Mouse (Mus musculus) CH12.LX (cell line): ENCODE measurements around the gene Keap1. TPM values are rescaled to one million over a fixed set of nuclear protein-coding genes. Genes with fewer than 3 reads are reported as not detected.

Experiments
- DNase-seq: peaks from one replicate; pipeline ENCODE4 v3.0.0-alpha.2; 2013; ENCODE audit errors: extremely low read depth
- H3K27ac ChIP-seq: 2 replicates; pipeline ENCODE4 v1.5.1; 2012; ENCODE audit warnings: low read depth, mild to moderate bottlenecking, control low read depth, moderate library complexity; ENCODE audit not compliant: insufficient read depth
- H3K27me3 ChIP-seq: replicated peaks from 2 replicates; pipeline ENCODE3; 2012; ENCODE audit warnings: inconsistent platforms
- H3K36me3 ChIP-seq, 2 experiments: replicated peaks in 1 of 2; 2 replicates each; pipeline versions ENCODE3 to v1.6.1; 2012; ENCODE audit warnings: inconsistent platforms in 1 of 2, low read length in 1 of 2, mild to moderate bottlenecking in 1 of 2, mixed read lengths in 1 of 2, moderate library complexity in 1 of 2; ENCODE audit not compliant: control insufficient read depth in 1 of 2, insufficient read depth in 1 of 2
- H3K4me1 ChIP-seq, 2 experiments: 2 replicates each; pipeline ENCODE4 v1.6.1; 2012; ENCODE audit warnings: inconsistent platforms in 1 of 2, moderate library complexity in 1 of 2; ENCODE audit not compliant: insufficient read depth in 2 of 2, control insufficient read depth in 1 of 2
- H3K4me2 ChIP-seq: 2 replicates; pipeline ENCODE4 v1.6.1; 2012; ENCODE audit warnings: low read depth, mild to moderate bottlenecking, control low read depth; ENCODE audit not compliant: poor library complexity, insufficient read depth, severe bottlenecking
- H3K4me3 ChIP-seq, 3 experiments: fragments of 150-350 bp in 1 of 3; sonication (generic) in 1 of 3; replicated peaks in 1 of 3; 2 replicates each; pipeline versions ENCODE3 to v1.5.1; 2011 to 2012; ENCODE audit warnings: low read depth in 2 of 3, low read length in 2 of 3, mild to moderate bottlenecking in 2 of 3, moderate library complexity in 2 of 3, control low read depth in 1 of 3, improper control_type of control experiment in 1 of 3, inconsistent platforms in 1 of 3, mixed read lengths in 1 of 3; ENCODE audit not compliant: poor library complexity in 1 of 3
- H3K79me2 ChIP-seq: replicated peaks from 2 replicates; pipeline ENCODE4 v1.6.1; 2012; ENCODE audit warnings: mild to moderate bottlenecking, moderate library complexity; ENCODE audit not compliant: control insufficient read depth, poor library complexity, insufficient read depth, severe bottlenecking; ENCODE audit errors: extremely low read depth
- H3K9ac ChIP-seq: 2 replicates; pipeline ENCODE4 v1.6.1; 2012; ENCODE audit warnings: low read depth, mild to moderate bottlenecking, control low read depth, moderate library complexity; ENCODE audit not compliant: insufficient read depth
- H3K9me3 ChIP-seq: replicated peaks from 2 replicates; pipeline ENCODE3; 2012; ENCODE audit warnings: low read length, inconsistent platforms, mixed read lengths
- BHLHE40 ChIP-seq: IDR thresholded peaks from 2 replicates; pipeline ENCODE4 v1.6.1; 2011; ENCODE audit warnings: mild to moderate bottlenecking, low read depth, low read length, improper control_type of control experiment
- CTCF ChIP-seq, 2 experiments: IDR thresholded peaks in 1 of 2; conservative IDR thresholded peaks in 1 of 2; 2 replicates each; pipeline ENCODE4 v1.5.1; 2011 to 2012; ENCODE audit warnings: low read depth in 2 of 2, low read length in 2 of 2, improper control_type of control experiment in 1 of 2, inconsistent platforms in 1 of 2, mild to moderate bottlenecking in 1 of 2, moderate library complexity in 1 of 2
- HCFC1 ChIP-seq: IDR thresholded peaks from 2 replicates; pipeline ENCODE4 v1.6.1; 2012; ENCODE audit warnings: low read depth, mild to moderate bottlenecking, inconsistent platforms, low read length, improper control_type of control experiment
- IRF4 ChIP-seq: IDR thresholded peaks from 2 replicates; pipeline ENCODE4 v1.6.1; 2014; ENCODE audit warnings: low read depth, mild to moderate bottlenecking, inconsistent platforms, low read length, improper control_type of control experiment
- MAZ ChIP-seq: IDR thresholded peaks from 2 replicates; pipeline ENCODE4 v1.6.1; 2012; ENCODE audit warnings: low read depth, mild to moderate bottlenecking, inconsistent platforms, low read length, improper control_type of control experiment, moderate library complexity
- MXI1 ChIP-seq: IDR thresholded peaks from 2 replicates; pipeline ENCODE4 v1.6.1; 2011; ENCODE audit warnings: mild to moderate bottlenecking, low read depth, low read length, improper control_type of control experiment
- MYC ChIP-seq: IDR thresholded peaks from 2 replicates; pipeline ENCODE4 v1.6.1; 2011; ENCODE audit warnings: low read depth, mild to moderate bottlenecking, improper control_type of control experiment, low read length
- PAX5 ChIP-seq: IDR thresholded peaks from 2 replicates; pipeline ENCODE4 v1.6.1; 2012; ENCODE audit warnings: low read length, inconsistent platforms, mixed read lengths
- RAD21 ChIP-seq: IDR thresholded peaks from 2 replicates; pipeline ENCODE4 v1.6.1; 2011; ENCODE audit warnings: low read depth, mild to moderate bottlenecking, low read length, improper control_type of control experiment, moderate library complexity
- RCOR1 ChIP-seq: conservative IDR thresholded peaks from 2 replicates; pipeline ENCODE4 v1.6.1; 2012; ENCODE audit warnings: low read depth, mild to moderate bottlenecking, inconsistent platforms, low read length, improper control_type of control experiment
- SIN3A ChIP-seq: IDR thresholded peaks from 2 replicates; pipeline ENCODE4 v1.6.1; 2012; ENCODE audit warnings: low read length, improper control_type of control experiment, inconsistent platforms
- TCF12 ChIP-seq: IDR thresholded peaks from 2 replicates; pipeline ENCODE4 v1.6.1; 2014; ENCODE audit warnings: low read depth, mild to moderate bottlenecking, inconsistent platforms, low read length, improper control_type of control experiment
- UBTF ChIP-seq: IDR thresholded peaks from 2 replicates; pipeline ENCODE4 v1.6.1; 2012; ENCODE audit warnings: low read depth, mild to moderate bottlenecking, inconsistent platforms, low read length, improper control_type of control experiment, moderate library complexity
- ZC3H11A ChIP-seq: IDR thresholded peaks from 2 replicates; pipeline ENCODE4 v1.6.1; 2012; ENCODE audit warnings: low read depth, mild to moderate bottlenecking, inconsistent platforms, low read length, improper control_type of control experiment
- ZMIZ1 ChIP-seq: IDR thresholded peaks from 2 replicates; pipeline ENCODE4 v1.6.1; 2012; ENCODE audit warnings: low read depth, mild to moderate bottlenecking, inconsistent platforms, low read length, improper control_type of control experiment
- dilution Hi-C: fragments of 300-500 bp; cut with MboI; formaldehyde crosslinking; loops from 2 replicates; pipeline ENCODE4 v1.14.3; 2020; ENCODE audit warnings: low sequenced_read_pairs; ENCODE audit not compliant: extremely low pct_unique_long_range_greater_than_20kb, extremely low pct_ligation_motif_present
- in situ Hi-C: fragments of 300-500 bp; cut with MboI; formaldehyde crosslinking; loops from 3 replicates; pipeline ENCODE4 v1.14.3; 2019; ENCODE audit warnings: low sequenced_read_pairs, low pct_ligation_motif_present, low pct_unique_long_range_greater_than_20kb, mixed read lengths
- polyA plus RNA-seq: library from polyadenylated mRNA; unstranded; fragments of >175 nt; gene quantifications from 2 replicates; pipeline ENCODE4 v1.2.1, GENCODE M21; 2012; ENCODE audit warnings: low read depth; ENCODE audit not compliant: insufficient read length
- total RNA-seq, 2 experiments: library from RNA; depleted of rRNA; stranded (reverse); fragments of 300-350 nt in 1 of 2; fragments of >200 nt in 1 of 2; gene quantifications; 2 replicates each; pipeline ENCODE4 v1.2.3; 2012 to 2014

The Keap1 gene
- total and polyA plus RNA-seq, 3 experiments, result 18.4 to 41.7 (median 31.2) TPM

DNA sequence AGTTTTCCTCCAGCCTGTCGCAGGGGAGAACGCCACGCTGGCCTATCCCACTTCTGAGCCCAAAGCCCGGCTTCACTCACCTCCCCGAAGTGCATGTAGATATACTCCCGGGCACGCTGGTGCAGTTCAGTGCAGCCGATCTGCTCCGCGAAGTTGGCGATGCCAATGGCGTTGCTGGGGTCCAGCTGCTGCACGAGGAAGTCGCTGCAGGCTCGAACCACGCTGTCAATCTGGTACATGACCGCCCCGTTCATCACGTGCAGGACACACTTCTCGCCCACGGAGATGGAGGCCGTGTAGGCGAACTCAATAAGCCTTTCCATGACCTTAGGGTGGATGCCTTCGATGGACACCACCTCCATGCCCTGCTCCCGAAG, 2.2 kb downstream of the Keap1 start:
- no peak for TF ChIP-seq TCF12
- peak; percentile 79 for TF ChIP-seq BHLHE40
- no peak for TF ChIP-seq UBTF
- TF ChIP-seq RAD21, result no peak
- Histone ChIP-seq H3K9me3 (no peaks in the 10 kb centered on the region), H3K27me3 (peaks cover 4% of the 10 kb centered on the region), H3K4me2 (peak overlapping the region; percentile 89), H3K9ac (peak overlapping the region; percentile 11; the same call in 1 of the 2 replicates), H3K79me2 (peaks cover 18% of the 10 kb centered on the region), H3K4me3 (peak overlapping the region; percentile 77 to 98 (median 88)), H3K27ac (0 out of 2 replicates have a peak overlapping the region, but pooled peaks have one; percentile 1), H3K36me3 (peaks cover 17 to 46% of the 10 kb centered on the region in 2 experiments), H3K4me1 (peaks cover 17 to 35% of the 10 kb centered on the region in 2 experiments)
- dilution Hi-C loops, result no loop called here
- in situ Hi-C loops, result no loop called here
- no peak for DNase-seq

DNA sequence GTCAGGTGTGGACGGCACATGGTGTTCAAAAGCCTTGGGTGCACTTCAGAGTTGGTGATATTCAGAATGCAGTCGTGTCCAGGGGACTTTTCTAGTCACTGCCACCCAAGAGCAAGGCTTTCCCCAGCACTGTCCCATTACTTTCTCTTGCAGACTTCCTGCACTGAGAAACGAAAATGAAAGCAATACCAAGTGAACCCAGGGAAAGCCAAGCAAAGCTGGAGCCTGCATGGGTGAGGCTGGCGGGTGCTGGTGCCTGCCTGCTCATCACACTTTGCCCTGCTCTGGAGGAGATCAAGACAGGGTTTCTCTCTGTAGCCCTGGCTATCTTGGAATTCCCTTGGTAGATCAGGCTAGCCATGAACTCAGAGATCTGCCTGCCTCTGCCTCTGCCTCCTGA, 3.8 kb downstream of the Keap1 start:
- dilution Hi-C loops, result no loop called here
- H3K9ac ChIP-seq, result no peak overlapping the region
- H3K79me2 ChIP-seq, result peaks cover 18% of the 10 kb centered on the region
- in situ Hi-C loops, result no loop called here
- DNase-seq, result peak; percentile 30
- H3K27me3 ChIP-seq, result no peaks in the 10 kb centered on the region
- TF ChIP-seq SIN3A (no peak), IRF4 (peak; percentile 56), MAZ (no peak)
- TF ChIP-seq, all 38 proteins: peak for 1
- Histone ChIP-seq H3K4me2 (no peak overlapping the region; the same call in 1 of the 2 replicates), H3K4me1 (peaks cover 17 to 32% of the 10 kb centered on the region in 2 experiments), H3K4me3 (peak overlapping the region in 1 of 3 experiments; percentile 17), H3K9me3 (no peaks in the 10 kb centered on the region), H3K36me3 (peaks cover 31 to 63% of the 10 kb centered on the region in 2 experiments), H3K27ac (peak overlapping the region; percentile 68)

DNA sequence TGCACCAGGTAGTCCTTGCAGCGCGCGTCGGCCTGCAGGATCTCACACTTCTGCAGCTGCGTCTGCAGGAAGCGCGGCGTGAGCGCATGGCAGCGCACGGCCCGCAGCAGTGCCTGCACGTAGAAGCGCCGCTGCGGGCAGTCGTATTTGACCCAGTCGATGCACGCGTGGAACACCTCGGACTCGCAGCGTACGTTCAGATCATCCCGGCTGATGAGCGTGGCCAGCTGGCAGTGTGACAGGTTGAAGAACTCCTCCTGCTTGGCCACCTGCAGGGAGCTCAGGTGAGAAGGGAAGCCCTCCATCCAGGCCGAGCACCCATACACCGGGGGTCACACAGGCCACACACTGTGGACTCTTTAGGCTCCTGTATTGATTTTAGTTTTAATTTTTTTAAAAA, 5.4 kb downstream of the Keap1 start:
- Histone ChIP-seq H3K4me3 (no peak overlapping the region), H3K9ac (no peak overlapping the region), H3K79me2 (peaks cover 18% of the 10 kb centered on the region)
- no peak for TF ChIP-seq PAX5
- TF ChIP-seq UBTF, result no peak
- no peak for TF ChIP-seq CTCF (conservative IDR thresholded peaks at IDR 0.05 in 1 of 2, IDR thresholded peaks at IDR 0.05 in 1 of 2; ENCODE audit: low read depth in 2 of 2, low read length in 2 of 2)
- TF ChIP-seq MYC, result no peak
- TF ChIP-seq RCOR1, result no peak
- no peak for TF ChIP-seq ZMIZ1
- no peak for TF ChIP-seq TCF12
- TF ChIP-seq HCFC1, result no peak
- no peak for TF ChIP-seq MXI1
- no peak for TF ChIP-seq ZC3H11A
- TF ChIP-seq, all 38 proteins: peak for 0
- in situ Hi-C loops, result no loop called here
- no peak for DNase-seq
- no peak overlapping the region for H3K27ac ChIP-seq
- H3K4me1 ChIP-seq, result peaks cover 15 to 26% of the 10 kb centered on the region in 2 experiments
- dilution Hi-C loops, result no loop called here
- H3K27me3 ChIP-seq, result no peaks in the 10 kb centered on the region
- H3K36me3 ChIP-seq, result peaks cover 43 to 78% of the 10 kb centered on the region in 2 experiments
- no peak overlapping the region for H3K4me2 ChIP-seq
- H3K9me3 ChIP-seq, result no peaks in the 10 kb centered on the region
